Mouse (Mus musculus): ENCODE data around the gene R3hcc1l.

The R3hcc1l gene

GRCm38 (mm10) chr19:42558701-42559100 is 40.1 kb downstream of the R3hcc1l start:
- no peak for DNase-seq

DNA sequence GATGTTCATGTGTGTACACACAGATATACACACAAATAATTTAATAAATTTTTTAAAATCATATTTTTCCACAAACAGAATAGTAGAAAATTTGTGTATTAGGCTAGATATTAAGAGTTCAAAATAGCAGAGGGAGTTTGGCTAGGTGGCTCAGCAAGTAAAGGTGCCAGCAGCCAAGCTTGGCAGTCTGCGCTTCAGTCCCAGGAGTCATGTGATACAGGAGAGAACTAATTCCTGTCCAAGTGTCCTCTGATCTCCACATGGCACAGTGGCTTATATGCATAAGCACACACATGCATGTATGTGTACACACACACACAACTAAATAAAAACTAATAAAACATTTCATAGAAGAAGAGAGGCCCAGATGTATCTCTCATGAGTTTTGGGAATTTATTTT is 43.4 kb downstream of the R3hcc1l start:
- no peak for DNase-seq

DNA sequence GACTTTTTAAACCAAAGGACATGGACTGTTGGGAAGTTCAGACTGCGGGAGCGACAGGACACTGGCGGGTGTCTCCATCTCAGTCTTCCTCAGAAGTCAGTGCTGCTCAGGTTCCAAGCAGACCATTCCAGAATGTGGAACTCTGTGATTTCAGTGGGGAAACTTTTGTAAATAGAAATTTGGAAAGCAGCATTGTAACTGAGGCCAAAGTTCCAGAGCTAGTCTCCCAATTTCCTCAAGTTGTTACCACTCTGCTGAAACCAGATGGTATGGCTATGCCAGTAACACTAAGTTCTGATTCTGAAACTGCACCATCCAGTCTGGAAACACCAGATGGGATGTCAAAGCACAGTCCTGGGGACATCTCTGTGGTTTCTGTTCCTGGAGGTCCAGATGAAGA is 44.4 kb downstream of the R3hcc1l start:
- no peak for DNase-seq

DNA sequence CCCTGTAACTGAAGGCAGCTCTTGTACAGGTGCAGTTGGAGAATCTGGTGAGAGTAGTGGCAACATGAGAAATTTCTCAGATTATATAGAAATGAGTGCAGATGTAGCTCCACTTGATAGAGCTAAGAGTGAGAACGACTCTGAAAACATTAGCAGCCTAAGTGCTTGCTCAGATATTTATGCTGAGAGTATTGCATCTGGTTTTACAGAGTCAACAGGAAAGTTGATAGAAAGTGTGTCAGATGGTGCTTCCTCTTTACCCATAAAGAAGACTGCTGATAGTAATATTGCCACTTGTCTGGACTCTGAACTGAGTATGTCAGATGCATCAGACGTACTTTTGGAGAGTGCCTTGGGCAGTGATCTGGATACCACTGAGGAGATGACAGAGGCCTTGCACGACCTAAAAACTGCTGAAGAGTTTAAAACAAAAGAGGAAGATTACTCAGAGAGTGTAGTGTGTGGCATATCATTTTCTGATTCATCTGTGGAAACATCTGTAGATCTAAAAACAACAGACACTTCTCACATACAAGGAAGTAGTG is 45.2 kb downstream of the R3hcc1l start:
- no peak for DNase-seq

DNA sequence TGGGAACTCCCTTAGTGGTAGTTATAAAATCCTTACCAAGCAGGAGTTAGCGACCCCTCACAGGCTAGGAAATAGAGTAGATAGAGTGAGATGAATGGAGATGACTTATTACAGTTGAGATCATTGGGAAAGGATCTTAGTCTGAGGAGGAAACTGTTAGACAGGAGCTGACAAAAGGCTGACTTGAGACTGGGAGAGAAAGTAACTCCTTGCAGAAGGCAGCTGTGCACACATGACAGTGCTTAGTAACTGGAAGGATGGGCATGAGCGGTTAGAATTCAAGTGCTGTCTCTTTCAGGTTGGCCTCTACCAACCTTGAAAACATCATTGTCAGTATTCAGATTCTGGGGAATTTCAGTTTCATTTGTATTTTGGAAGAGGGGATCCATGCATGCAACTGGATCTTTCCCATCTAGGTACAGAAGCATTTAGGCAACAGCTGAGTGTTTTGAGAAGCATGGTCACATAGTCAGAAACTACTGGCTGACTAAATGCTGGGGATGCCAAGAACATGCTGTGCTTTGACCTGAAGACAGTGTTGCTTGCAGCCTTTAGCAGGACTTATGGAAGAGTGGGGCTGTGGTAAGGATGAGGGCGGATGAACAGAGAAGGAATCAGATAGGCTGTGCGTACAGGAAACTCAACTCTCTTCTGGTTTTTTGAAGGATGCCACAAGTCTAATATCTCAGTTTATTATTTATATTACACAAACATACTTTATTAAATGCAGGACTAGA is 47.9 kb downstream of the R3hcc1l start:
- no peak for DNase-seq

- no peak for DNase-seq
Observed at GRCm38 (mm10) chr19:42567020-42567419, 48.5 kb downstream of the R3hcc1l start.

DNA sequence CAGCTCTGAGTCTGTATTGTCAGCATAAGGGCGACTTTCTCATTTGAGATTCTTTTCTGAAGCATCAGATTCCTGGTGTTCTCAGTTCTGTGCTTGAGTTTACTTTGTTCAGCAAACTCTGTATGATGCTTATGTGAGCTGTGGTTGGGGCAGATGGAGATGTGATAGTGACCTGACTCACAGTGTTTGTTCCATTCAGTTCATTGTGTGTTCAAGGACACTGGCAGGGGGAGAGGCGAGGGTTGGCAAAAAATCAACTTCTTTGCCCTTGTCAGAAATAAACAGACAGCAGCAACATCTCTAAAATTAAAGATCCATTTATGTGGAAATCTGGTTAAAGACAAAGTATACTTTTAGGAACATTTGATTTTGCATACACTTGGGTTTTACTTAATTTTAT is 50.5 kb downstream of the R3hcc1l start:
- DNase-seq, result no peak

GRCm38 (mm10) chr19:42571291-42571690 is 52.7 kb downstream of the R3hcc1l start:
- no peak for DNase-seq

DNA sequence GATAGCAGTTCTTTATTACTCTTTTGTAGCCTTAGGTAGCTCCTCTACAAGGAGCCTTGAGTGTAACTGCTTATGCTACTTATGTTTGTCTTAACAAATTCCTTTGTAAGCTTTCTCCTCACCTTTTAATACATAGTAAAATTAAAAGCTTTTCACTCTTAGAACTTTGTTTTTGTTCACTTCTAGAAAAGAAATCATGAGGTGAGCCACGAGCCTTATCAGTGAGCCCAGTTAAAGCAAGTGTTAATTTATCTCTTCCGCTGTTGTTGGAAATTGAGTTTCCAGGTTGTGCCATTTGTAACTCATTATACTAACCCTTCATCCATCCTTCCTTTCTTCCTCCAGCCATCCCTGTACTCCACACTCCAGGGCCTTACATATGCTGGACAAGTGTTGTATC is 56.8 kb downstream of the R3hcc1l start:
- DNase-seq, result no peak

- DNase-seq, result no peak
Observed at GRCm38 (mm10) chr19:42576856-42577255, 58.3 kb downstream of the R3hcc1l start.

GRCm38 (mm10) chr19:42578631-42579030 is 60.1 kb downstream of the R3hcc1l start:
- DNase-seq, result no peak

- DNase-seq, result no peak
Observed at GRCm38 (mm10) chr19:42580701-42581100, 62.1 kb downstream of the R3hcc1l start.

DNA sequence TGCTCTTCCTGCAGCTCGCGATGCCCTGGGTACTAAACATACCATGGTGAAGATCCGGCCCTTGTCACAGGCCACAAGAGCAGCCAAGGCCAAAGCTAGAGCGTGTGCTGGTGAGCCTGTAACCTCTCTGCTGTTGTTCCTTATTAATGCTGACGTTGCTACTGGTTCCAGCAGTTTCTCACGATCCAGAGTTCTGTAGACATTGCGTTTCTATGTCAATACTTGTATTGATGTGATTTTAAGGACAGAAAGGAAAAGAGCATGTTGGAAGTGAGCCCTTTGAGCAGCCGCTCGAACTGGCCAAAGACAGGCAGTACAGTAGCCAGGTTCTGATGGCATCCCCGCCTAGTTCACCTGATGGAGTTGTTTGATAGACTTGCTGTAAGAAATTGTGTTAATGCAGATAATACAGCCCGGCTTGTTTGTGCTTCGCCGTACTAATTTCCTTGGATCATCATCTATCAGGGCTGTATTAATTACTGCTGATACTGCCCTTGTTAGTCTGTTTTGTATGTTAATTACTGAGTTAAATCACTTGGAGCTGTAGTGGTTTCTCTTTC is 64.3 kb downstream of the R3hcc1l start:
- no peak for DNase-seq

GRCm38 (mm10) chr19:42583677-42584076 is 65.1 kb downstream of the R3hcc1l start:
- DNase-seq, result no peak

DNA sequence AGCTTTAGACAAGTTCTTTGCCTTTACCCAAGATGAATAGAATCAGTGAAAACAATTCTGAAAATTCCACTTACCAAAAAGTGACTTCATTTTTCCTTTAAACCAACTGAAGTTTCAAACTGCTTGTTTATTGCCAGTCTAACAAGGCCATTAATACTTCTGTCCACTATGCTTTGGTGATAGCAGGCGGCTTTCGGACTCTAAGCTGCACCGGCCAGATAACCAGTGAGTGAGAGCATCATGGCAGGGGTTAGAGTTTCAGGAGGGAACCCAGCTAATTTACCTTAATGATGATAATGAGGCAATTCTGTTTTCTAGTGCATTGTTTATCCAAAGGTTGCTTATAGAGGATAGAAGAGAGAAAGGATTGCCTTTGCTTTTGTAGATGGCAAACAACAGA is 65.6 kb downstream of the R3hcc1l start:
- DNase-seq, result no peak

DNA sequence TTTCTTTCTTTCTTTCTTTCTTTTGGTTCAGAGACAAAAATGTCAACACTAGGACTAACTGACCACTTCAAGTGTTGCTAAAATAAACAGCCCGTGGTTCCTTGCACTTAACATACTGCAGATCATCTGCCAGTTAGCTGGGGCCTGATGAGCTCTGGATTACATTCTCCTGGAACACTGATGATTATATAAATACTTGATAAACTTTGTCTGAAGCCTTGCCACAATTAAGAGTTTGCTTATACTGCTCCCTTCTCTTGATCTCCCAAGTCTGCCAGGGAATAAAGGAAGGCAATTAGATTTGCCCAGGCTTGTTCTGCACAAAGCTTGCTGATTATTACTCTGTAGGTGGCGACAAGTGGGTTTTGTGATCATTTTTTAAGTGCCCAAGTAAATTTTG is 69.1 kb downstream of the R3hcc1l start:
- DNase-seq, result no peak

- DNase-seq, result peak; percentile 34
Observed at GRCm38 (mm10) chr19:42589246-42589645, 70.7 kb downstream of the R3hcc1l start.

GRCm38 (mm10) chr19:42591534-42591933 is 73.0 kb downstream of the R3hcc1l start:
- no peak for DNase-seq

DNA sequence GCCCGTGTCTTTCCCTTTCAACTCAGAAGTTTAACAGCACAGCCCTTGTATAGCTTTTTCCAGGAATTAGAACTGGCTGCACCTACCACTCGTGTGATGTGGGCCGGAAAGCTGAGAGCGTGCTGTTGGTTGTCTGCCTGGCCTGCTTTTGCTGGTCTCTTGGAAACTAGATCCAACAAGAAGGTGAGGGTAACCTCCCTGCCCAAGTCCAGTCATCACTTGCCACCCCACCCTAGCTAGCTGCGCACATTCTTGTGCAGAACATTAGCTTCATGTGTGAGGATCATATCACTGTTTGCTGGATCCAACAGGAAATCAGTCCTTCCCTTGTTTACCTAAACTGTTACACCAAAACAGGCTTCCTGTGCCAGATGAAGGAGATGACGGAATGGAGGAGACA is 74.9 kb downstream of the R3hcc1l start:
- no peak for DNase-seq

DNA sequence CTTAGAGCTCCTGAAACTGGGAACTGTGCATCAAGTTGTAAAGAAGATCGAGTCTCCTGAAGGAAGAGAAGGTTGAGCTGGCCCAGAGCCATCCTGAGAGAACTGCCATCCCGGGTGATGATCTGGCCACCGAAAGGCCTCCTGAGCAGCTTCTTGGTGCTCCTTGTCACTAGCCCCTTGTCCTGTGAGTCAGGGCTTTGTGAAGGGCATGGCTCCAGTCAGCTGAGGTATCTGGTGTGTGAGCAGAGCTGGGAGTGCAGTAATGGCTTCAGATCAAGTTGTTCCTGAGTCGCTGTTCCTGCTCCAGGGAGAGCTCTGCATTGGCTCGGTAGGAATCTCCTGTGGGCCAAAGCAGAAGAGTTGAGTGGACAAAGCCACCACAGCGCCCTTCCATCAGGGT is 76.5 kb downstream of the R3hcc1l start:
- no peak for DNase-seq

- no peak for DNase-seq
Observed at GRCm38 (mm10) chr19:42597286-42597685, 78.7 kb downstream of the R3hcc1l start.

- DNase-seq, result no peak
Observed at GRCm38 (mm10) chr19:42597896-42598295, 79.3 kb downstream of the R3hcc1l start.

- no peak for DNase-seq
Observed at GRCm38 (mm10) chr19:42599891-42600290, 81.3 kb downstream of the R3hcc1l start.

DNA sequence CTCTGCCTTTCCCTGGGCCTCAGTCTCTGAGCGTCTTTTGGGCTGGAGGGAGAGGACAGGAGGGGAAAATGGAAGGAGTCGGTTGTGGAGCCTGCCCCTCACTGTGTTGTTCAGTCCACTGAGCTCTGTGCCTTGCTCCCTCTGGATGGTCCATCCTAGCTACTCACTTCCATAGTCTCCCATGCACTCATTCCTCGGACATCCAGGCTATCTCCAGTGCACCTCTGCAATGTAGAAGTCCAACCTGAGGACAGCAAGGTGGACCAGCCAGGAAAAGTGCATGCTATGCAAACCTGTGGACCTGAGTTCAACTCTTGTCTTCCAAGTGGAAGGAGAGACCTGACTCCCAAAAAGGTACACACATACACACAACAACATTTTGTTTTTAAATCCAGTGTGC is 82.0 kb downstream of the R3hcc1l start:
- DNase-seq, result no peak

- DNase-seq, result no peak
Observed at GRCm38 (mm10) chr19:42601445-42601844, 82.9 kb downstream of the R3hcc1l start.

All from lung, postnatal 10 days (tissue).